Mouse (Mus musculus) cerebellum, postnatal 36 days (tissue): ENCODE measurements around the gene Tbxa2r.

Experiments used
- DNase-seq, 2 experiments: peaks; one replicate each; pipeline ENCODE4 v3.0.0; 2021 to 2022; ENCODE audit warnings: mixed read lengths in 2 of 2

The Tbxa2r gene

GRCm38 (mm10) chr10:81328386-81328785 is at the start of gene Tbxa2r:
Gene Tbxa2r (plus strand): TSS chr10:81328731.
- DNase-seq = no peak

- no peak for DNase-seq
Observed at GRCm38 (mm10) chr10:81279496-81279895, 49.0 kb upstream of the Tbxa2r start.

GRCm38 (mm10) chr10:81284189-81284588 is 44.3 kb upstream of the Tbxa2r start:
- no peak for DNase-seq

GRCm38 (mm10) chr10:81284719-81285118 is 43.8 kb upstream of the Tbxa2r start:
- no peak for DNase-seq

- peak; percentile 88 to 91 for DNase-seq
Observed at GRCm38 (mm10) chr10:81285694-81286450, 42.7 kb upstream of the Tbxa2r start.

GRCm38 (mm10) chr10:81286586-81286985 is 41.9 kb upstream of the Tbxa2r start:
- DNase-seq = no peak

GRCm38 (mm10) chr10:81287513-81288157 is 40.9 kb upstream of the Tbxa2r start:
- DNase-seq = peak; percentile 55 to 62

- peak; percentile 62 to 64 for DNase-seq
Observed at GRCm38 (mm10) chr10:81288601-81289000, 39.9 kb upstream of the Tbxa2r start.

- DNase-seq = peak; percentile 67 to 72
Observed at GRCm38 (mm10) chr10:81289278-81289677, 39.3 kb upstream of the Tbxa2r start.

GRCm38 (mm10) chr10:81289811-81290210 is 38.7 kb upstream of the Tbxa2r start:
- DNase-seq = no peak

GRCm38 (mm10) chr10:81290698-81291460 is 37.7 kb upstream of the Tbxa2r start:
- no peak for DNase-seq

- DNase-seq = no peak
Observed at GRCm38 (mm10) chr10:81291511-81292104, 36.9 kb upstream of the Tbxa2r start, which contains the start of gene Tjp3. Gene Tjp3 (minus strand): TSS chr10:81291581.

- peak; percentile 99 to 100 for DNase-seq
Observed at GRCm38 (mm10) chr10:81292554-81293333, 35.8 kb upstream of the Tbxa2r start, which contains the start of gene Pip5k1c. Gene Pip5k1c (plus strand): TSS chr10:81292963.

GRCm38 (mm10) chr10:81293334-81294030 is 35.0 kb upstream of the Tbxa2r start:
- DNase-seq = no peak

- peak; percentile 87 to 89 for DNase-seq
Observed at GRCm38 (mm10) chr10:81294442-81294841, 34.1 kb upstream of the Tbxa2r start.

- DNase-seq = peak in 1 of 2 experiments; percentile 34
Observed at GRCm38 (mm10) chr10:81295185-81295584, 33.3 kb upstream of the Tbxa2r start.

GRCm38 (mm10) chr10:81297246-81297645 is 31.3 kb upstream of the Tbxa2r start:
- DNase-seq = no peak

- no peak for DNase-seq
Observed at GRCm38 (mm10) chr10:81297845-81298244, 30.7 kb upstream of the Tbxa2r start.

GRCm38 (mm10) chr10:81298369-81299100 is 30.0 kb upstream of the Tbxa2r start:
- DNase-seq = no peak

- DNase-seq = no peak
Observed at GRCm38 (mm10) chr10:81299585-81300351, 28.8 kb upstream of the Tbxa2r start.
